Mouse (Mus musculus): ENCODE measurements around the gene Lamb1.

- no peak for TF ChIP-seq EP300 (optimal IDR thresholded peaks at IDR 0.05)
- TF ChIP-seq CTCF (IDR thresholded peaks at IDR 0.05; ENCODE audit: low read depth) = no peak
These were observed 46.7 kb downstream of the Lamb1 start for GRCm38 (mm10) chr12:31311671-31312265.

Data from stomach, postnatal 0 days (tissue).